Mouse (Mus musculus) retina, postnatal 7 days (tissue): ENCODE results near the gene Atxn2l.

ENCODE experiments used
- DNase-seq: peaks from one replicate; pipeline ENCODE4 v3.0.0-alpha.2; 2012; ENCODE audit warnings: low read depth, low spot score

Atxn2l gene

DNA sequence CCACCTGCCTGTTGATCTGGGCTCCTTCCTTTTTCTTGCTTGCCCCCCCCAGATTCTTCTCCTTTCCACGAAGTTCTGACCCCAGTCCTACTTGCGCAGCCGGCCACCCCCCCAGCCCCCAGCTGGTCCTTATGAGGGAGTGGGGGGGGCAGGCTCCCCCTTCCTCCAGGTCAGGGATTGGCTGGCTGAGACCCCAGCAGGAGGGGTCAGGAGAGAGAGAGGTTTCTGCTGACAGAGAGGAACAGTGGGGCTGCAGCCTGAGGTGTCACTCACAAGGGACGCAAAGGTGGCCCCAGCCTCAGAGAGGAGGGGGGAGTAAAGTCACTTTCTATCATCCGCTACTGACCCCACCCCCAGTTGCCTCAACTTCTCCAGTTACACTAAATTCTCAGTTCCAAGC, 40.2 kb downstream of the Atxn2l start, which contains the start of gene Atp2a1:
Gene Atp2a1, minus strand, starts transcription at position 105 of the 400 bp plus-strand sequence.
- no peak for DNase-seq

GRCm38 (mm10) chr7:126461626-126462025, 41.6 kb downstream of the Atxn2l start:
- DNase-seq = no peak

DNA sequence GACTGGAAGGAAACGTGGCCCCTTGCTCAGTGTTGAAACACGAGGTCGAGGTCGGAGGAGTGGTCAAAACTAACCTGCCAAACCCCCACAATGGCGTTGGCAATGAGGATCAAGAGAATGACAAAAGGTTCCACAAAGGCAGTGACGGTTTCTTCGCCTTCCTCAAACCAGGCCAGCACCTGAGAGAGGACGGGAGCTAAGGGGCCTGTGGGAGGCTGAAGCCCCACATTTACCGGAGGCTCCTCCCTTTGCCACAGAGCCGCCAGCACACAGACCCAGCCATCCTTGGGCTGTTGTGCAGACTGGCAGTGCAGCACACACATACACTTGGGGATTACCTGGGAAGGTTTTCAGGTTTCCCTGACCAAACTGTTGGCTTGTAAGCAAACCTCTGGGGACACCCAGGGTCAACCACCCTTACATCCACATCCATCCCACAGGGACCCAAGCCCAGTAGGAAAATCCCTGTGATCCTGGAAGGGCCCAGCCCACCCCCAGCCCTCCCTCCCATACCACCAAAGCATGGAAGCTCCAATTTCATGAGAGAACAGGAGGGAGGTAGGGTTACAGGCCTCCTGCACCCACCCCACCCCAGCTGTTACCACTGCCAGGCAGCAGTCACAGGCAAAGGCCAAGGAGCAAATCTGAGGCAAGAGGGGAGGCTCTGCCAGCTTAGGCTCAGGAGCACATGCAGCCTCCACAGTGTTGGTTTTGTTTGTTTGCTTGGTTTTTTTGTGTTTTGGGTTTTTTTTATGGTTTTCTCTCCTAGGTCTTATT, 42.4 kb downstream of the Atxn2l start:
- DNase-seq = no peak

- no peak for DNase-seq
Measured at GRCm38 (mm10) chr7:126458844-126459618, 44.2 kb downstream of the Atxn2l start.

GRCm38 (mm10) chr7:126458225-126458624, 45.0 kb downstream of the Atxn2l start:
- no peak for DNase-seq

DNA sequence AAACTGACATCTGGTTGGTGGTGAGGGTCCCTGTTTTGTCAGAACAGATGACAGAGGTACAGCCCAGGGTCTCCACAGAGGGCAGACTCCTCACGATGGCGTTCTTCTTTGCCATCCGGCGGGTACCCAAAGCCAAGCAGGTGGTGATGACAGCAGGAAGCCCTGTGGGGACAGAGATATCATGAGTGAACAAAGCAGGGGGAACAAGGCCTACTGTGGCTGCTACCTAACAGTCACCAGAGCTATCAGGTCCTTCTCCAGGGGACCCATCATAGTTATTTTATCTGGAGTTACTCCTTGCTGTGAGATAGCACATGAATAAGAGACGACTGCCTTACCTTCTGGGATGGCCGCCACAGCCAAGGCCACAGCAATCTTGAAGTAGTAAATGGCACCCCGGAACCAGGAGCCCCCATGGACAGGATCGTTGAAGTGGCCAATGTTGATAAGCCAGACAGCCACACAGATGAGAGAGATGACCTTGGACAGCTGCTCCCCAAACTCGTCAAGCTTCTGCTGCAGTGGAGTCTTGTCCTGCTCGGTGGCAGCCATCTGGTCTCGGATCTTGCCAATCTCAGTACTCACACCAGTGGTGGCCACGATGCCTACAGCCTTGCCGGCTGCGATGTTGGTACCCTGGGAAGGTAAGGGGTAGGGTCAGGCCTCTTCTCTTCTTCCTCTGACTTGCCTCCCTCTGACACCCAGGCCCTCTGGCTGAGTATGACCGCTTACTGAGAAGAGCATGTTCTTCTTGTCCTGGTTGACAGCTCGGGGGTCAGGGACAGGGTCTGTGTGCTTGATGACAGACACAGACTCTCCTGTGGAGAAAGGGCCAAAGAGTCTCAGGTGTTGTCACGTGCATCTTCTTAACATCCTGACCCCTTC, 46.6 kb downstream of the Atxn2l start:
- DNase-seq = no peak

DNA sequence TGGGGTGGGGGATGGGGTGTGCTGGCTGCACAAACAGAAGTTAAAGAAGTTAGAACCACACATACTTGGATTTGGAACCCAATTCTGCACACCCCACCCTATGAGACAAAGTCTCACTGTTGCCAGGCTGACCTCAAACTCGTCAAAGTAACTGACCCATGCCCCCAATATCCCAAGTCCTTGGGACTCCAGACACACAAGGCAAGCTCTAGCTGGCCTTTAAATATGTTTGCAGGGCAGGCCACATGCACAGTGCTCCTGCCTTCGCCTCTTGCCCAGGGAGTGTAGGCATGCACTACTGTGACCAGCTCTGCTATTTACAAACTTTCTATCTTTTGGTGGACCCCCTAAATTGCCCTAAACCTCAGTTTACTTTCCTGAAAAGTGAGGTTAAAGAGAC, 48.0 kb downstream of the Atxn2l start:
- no peak for DNase-seq

DNA sequence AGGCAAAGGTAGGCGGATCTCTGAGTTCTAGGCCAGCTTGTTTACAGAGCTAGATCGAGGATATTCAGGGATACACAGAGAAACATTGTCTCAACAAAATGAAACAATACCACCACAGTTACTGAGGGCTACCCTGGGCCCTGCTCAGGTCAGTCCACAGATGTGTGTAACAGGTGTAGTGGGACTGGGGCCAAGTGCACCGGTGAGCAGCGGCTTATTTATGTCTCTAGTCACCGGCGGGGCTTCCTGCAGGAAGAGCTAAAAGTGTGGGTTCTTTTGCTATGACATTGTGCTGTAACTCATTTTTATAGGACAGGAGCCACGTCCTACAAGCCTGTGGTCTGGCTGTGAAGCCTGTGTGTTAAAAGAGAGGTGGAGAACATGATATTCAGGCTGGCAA, 49.4 kb downstream of the Atxn2l start:
- DNase-seq = no peak

GRCm38 (mm10) chr7:126452244-126452643, 51.0 kb downstream of the Atxn2l start:
- DNase-seq = no peak

DNA sequence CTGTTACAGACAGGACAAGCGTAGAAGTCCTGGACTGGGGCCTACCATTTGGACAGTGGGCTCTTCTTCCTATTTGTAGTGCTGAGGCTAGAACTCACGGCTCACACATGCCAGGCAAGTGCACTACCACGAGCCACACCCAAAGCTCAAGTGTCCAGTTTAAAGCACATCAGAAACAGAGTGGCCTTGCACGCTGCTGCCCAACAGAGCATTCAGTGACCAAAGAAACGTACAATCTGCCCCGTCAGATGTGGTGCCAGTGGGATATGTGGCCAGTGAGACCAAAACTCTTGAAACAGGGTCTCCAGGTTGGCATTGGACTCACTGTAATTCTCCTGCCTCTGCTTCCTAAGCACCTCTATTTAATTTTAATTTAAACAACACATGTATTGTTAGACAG, 52.6 kb downstream of the Atxn2l start:
- DNase-seq = no peak

GRCm38 (mm10) chr7:126449991-126450390, 53.2 kb downstream of the Atxn2l start:
- no peak for DNase-seq

DNA sequence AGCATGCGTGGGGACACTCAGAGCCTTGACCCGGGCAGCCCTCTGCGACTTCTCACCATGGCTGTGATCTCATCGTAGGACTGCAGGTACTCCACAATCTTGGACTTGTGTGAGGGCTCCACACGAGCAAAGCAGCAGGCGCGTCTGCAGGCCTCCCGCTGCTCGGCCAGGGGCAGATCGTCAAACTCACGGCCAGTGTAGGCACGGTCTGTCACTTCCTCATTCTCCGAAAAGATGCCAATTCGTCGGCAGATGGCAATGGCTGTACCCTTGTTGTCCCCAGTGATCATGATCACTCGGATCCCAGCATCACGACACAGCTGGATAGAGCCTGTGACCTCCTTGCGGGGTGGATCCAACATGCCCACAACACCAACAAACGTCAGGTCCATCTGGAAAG, 54.8 kb downstream of the Atxn2l start:
- no peak for DNase-seq

DNA sequence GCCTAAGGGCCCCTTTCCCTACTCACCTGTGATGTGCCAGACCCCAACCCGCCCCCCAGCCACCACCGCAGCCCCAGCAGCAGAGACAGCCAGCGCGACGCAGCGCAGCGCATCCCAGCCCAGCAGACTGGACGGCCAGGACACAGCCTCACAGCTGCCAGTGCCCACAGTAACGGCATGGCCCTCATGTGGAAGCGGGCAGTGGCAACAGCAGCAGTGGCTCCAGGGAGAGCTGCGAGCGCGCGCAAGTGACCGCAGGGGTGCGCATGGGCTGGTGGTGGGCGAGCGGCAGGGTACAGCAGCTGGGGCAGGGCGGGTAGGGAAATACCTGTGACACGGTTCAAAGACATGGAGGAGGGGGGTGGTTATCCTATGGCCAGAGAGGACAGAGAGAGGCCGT, 57.0 kb downstream of the Atxn2l start:
- no peak for DNase-seq

DNA sequence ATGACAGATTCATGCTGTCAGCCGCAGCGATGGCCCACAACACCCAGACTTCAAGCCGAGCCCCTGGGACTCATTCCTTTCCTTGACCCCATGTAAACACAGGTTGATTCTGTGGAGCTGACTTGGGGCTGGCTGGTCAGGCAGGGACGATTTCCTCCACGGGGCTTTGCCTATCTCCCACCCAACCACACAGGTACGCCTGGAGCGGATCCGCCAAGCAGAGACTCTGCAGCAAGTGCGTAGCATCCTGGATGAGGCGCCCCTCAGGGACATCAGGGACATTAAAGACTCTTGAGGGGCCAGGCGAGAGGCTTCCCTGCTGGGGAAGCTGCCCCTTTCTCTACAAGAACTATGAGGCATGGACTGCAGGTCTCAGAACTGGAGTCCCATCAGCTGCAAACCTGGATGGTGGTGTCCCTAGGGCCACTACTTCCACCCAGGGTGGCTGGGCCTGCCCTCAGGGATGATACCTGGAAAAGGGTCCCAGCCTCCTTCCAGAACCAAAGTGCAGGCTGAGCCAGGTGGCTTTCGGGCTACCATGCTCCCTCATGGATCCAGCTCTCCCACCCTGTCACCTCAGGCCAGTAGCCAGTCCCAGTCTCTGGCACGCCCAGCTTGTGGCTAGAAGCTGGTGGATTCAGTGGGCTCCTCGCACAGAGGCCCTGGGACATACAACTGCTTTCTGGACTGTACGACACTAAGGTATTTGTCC, 58.0 kb downstream of the Atxn2l start:
- no peak for DNase-seq

DNA sequence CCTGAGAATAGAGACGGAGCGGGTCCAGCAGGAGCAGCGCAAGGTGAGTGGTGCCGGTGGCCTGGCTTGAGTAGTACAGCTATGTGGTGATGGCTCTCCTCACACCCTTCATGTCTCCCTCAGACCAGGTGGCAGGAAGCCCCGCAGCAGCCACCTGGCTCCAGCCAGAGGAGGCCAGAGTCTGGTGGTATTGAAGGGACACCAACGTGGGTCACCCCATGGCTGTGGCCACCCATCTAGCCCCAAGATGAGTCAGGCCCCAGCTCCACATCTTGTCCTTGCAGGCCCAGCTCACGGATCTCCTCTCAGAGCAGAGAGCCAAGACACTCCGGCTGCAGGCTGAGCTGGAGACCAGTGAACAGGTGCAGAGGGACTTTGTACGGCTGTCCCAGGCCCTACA, 58.7 kb downstream of the Atxn2l start:
- DNase-seq = no peak

GRCm38 (mm10) chr7:126443997-126444396, 59.2 kb downstream of the Atxn2l start:
- no peak for DNase-seq
